Mouse (Mus musculus) midbrain, embryonic 14.5 days (tissue): ENCODE measurements around the gene Gli2. TPM values are rescaled to one million over a fixed set of nuclear protein-coding genes. Genes with fewer than 3 reads are reported as not detected.
A peak's percentile ranks its signal among the peaks of the same experiment; 100 is the strongest.

ENCODE experiments used
- ATAC-seq: fragments of 200-750 bp; cut with Nextera tagmentation; 2 replicates; pipeline ENCODE4 v1.8.0; 2017; ENCODE audit warnings: moderate number of reproducible peaks, moderate library complexity; ENCODE audit not compliant: low FRiP score, low TSS enrichment
- DNase-seq: peaks from one replicate; pipeline ENCODE4 v3.0.0-alpha.2; 2015
- H3K27ac ChIP-seq: fragments of 300-500 bp; sonication (generic); replicated peaks from 2 replicates; pipeline ENCODE4 v1.5.1; 2014; ENCODE audit warnings: mild to moderate bottlenecking, low read depth, low read length, moderate library complexity
- H3K27me3 ChIP-seq: fragments of 300-500 bp; sonication (generic); 2 replicates; pipeline ENCODE4 v1.6.1; 2014; ENCODE audit warnings: low read length, control low read depth, mixed read lengths; ENCODE audit not compliant: control insufficient read depth, insufficient read depth
- H3K36me3 ChIP-seq: fragments of 300-500 bp; sonication (generic); 2 replicates; pipeline ENCODE4 v1.6.1; 2014; ENCODE audit warnings: low read length, control low read depth; ENCODE audit not compliant: control insufficient read depth, insufficient read depth
- H3K4me1 ChIP-seq: fragments of 300-500 bp; sonication (generic); 2 replicates; pipeline ENCODE4 v1.6.1; 2014; ENCODE audit warnings: mild to moderate bottlenecking, antibody characterized with exemption, low read length, control low read depth; ENCODE audit not compliant: control insufficient read depth, insufficient read depth
- H3K4me2 ChIP-seq: fragments of 300-500 bp; sonication (generic); 2 replicates; pipeline ENCODE4 v1.6.1; 2014; ENCODE audit warnings: mild to moderate bottlenecking, low read length, moderate library complexity
- H3K4me3 ChIP-seq: fragments of 300-500 bp; sonication (generic); replicated peaks from 2 replicates; pipeline ENCODE4 v1.5.1; 2014; ENCODE audit warnings: low read depth, low read length
- H3K9ac ChIP-seq: fragments of 300-500 bp; sonication (generic); replicated peaks from 2 replicates; pipeline ENCODE4 v1.6.1; 2014; ENCODE audit warnings: mild to moderate bottlenecking, low read length, moderate library complexity
- H3K9me3 ChIP-seq: fragments of 300-500 bp; sonication (generic); 2 replicates; pipeline ENCODE4 v1.6.1; 2016; ENCODE audit warnings: low read length, control low read depth, mixed read lengths; ENCODE audit not compliant: control insufficient read depth
- WGBS: fragments of 180-500 bp; shearing (Covaris S2); extraction: QIAGEN DNeasy Blood & Tissue Kit; methylation state at CpG from one replicate; pipeline ENCODE4 v1.1.7; 2014; 5-methylcytosine and 5-hydroxymethylcytosine counted together
- polyA plus RNA-seq: library from polyadenylated mRNA; unstranded; fragments of >200 nt; fragmentation: Nextera tagmentation; extraction: Ambion mirVana; gene quantifications from 2 replicates; pipeline ENCODE4 v1.2.1, GENCODE M21; 2014

Gli2 gene
- polyA plus RNA-seq, 1 experiment from 2014 or later: 2.8 TPM

DNA sequence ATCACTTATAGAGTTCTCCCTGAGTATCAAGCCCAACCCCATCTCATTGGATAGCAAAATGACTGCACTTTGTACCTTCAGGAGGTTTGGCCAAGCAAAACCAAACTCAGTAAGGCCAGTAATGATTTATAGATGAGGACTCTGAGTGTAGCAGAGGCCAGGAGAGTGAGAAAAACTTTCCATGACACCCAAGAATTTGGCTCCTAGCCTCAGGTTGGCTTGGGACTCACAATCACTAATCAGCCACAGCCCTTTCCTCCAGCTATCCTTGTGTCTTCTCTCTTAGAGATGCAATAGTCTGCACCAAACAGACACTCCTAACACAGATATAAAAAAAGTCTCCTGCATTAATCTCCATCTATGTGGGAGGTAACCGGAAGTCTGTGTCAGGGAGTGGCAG, 31.1 kb downstream of the Gli2 start:
- H3K4me2 ChIP-seq: no peak overlapping the region
- no peaks in the 10 kb centered on the region for H3K4me1 ChIP-seq
- no peak overlapping the region for H3K4me3 ChIP-seq
- no peaks in the 10 kb centered on the region for H3K27me3 ChIP-seq
- DNase-seq (no peak), ATAC-seq (no peak)
- H3K36me3 ChIP-seq: no peaks in the 10 kb centered on the region
- H3K9me3 ChIP-seq: no peaks in the 10 kb centered on the region
- no peak overlapping the region for H3K27ac ChIP-seq
- no peak overlapping the region for H3K9ac ChIP-seq
- 74% methylated on average over 1 of the region's 1 CpGs for WGBS

DNA sequence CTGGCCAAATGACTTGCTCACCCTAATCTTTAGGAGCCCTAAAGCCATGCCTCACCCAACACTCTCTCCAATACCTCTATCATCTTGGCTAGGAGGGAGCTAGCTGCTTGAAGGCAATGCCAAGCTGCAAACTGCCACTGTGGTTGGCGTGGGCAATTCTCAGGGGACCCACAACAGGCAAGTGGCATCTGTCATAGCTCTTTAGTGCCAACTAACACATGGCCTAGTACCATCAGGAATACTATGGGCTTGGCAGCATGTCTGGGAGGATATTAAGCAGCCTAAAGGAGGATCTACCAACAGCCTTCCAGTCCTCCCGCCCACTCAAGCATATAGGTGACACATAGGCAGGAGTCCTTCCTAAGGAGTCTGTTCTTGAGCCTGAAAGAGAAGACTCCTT, 33.3 kb downstream of the Gli2 start:
- ATAC-seq: no peak
- H3K4me1 ChIP-seq: no peaks in the 10 kb centered on the region
- no peak overlapping the region for H3K9ac ChIP-seq
- no peaks in the 10 kb centered on the region for H3K27me3 ChIP-seq
- H3K9me3 ChIP-seq: no peaks in the 10 kb centered on the region
- H3K4me3 ChIP-seq: no peak overlapping the region
- no peak for DNase-seq
- no peak overlapping the region for H3K27ac ChIP-seq
- 84% methylated on average over 2 of the region's 2 CpGs for WGBS
- H3K4me2 ChIP-seq: no peak overlapping the region
- H3K36me3 ChIP-seq: no peaks in the 10 kb centered on the region

DNA sequence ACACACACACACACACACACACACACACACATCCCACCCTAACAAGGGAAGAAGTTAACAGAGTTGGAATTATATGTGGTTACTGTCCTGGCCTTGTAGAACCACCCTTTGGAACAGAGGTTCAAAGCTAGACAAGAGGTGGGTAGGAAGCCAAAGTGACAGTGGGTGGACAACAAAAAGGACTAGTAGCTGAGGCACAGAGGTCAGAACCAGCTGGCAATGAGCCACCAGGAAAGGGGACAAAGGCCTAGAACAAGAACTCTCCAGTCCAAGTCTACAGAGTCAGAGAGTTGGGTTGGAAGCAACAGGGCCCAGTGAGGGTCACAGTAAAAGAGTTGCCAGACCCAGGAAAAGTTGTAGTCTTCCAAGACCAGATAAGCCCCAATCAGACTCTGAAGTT, 34.4 kb downstream of the Gli2 start:
- no peak for DNase-seq
- H3K36me3 ChIP-seq: no peaks in the 10 kb centered on the region
- no peak for ATAC-seq

DNA sequence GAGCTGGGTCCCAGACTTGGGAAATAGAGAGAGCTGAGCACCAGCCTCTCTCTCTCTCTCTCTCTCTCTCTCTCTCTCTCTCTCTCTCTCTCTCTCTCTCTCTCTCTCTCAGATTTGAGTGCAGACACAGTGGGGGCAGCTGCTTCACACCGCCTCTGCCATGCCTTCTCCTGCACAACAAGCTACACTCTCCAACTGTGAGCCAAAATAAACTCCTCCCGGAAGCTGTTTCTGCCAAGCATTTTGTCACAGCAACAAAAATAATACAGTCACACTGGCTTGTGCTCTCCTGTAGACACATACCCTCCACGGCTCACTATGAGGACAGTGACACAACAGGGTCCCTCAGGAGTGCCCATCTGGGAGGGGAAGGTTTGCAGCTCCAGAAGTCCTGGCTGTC, 36.6 kb downstream of the Gli2 start:
- Histone ChIP-seq H3K4me1 (no peaks in the 10 kb centered on the region), H3K27ac (no peak overlapping the region), H3K9ac (no peak overlapping the region), H3K9me3 (no peaks in the 10 kb centered on the region), H3K4me2 (no peak overlapping the region), H3K27me3 (no peaks in the 10 kb centered on the region), H3K36me3 (no peaks in the 10 kb centered on the region), H3K4me3 (no peak overlapping the region)
- ATAC-seq (no peak), DNase-seq (no peak)
- WGBS: 72% methylated on average over 3 of the region's 3 CpGs

More for the DNA sequence above, 34.4 kb downstream of the Gli2 start:
- no peaks in the 10 kb centered on the region for H3K9me3 ChIP-seq
- H3K9ac ChIP-seq: no peak overlapping the region
- H3K27ac ChIP-seq: no peak overlapping the region
- H3K4me3 ChIP-seq: no peak overlapping the region
- no peak overlapping the region for H3K4me2 ChIP-seq
- no peaks in the 10 kb centered on the region for H3K4me1 ChIP-seq
- no peaks in the 10 kb centered on the region for H3K27me3 ChIP-seq

- H3K4me3 ChIP-seq: no peak overlapping the region
- no peaks in the 10 kb centered on the region for H3K9me3 ChIP-seq
- H3K4me1 ChIP-seq: no peaks in the 10 kb centered on the region
- H3K36me3 ChIP-seq: no peaks in the 10 kb centered on the region
- ATAC-seq: no peak
- no peak overlapping the region for H3K27ac ChIP-seq
- H3K27me3 ChIP-seq: no peaks in the 10 kb centered on the region
- H3K4me2 ChIP-seq: no peak overlapping the region
- no peak overlapping the region for H3K9ac ChIP-seq
- DNase-seq: no peak
- WGBS: 82% methylated on average over 6 of the region's 6 CpGs
Measured at GRCm38 (mm10) chr1:119015108-119015507, 38.3 kb downstream of the Gli2 start.

DNA sequence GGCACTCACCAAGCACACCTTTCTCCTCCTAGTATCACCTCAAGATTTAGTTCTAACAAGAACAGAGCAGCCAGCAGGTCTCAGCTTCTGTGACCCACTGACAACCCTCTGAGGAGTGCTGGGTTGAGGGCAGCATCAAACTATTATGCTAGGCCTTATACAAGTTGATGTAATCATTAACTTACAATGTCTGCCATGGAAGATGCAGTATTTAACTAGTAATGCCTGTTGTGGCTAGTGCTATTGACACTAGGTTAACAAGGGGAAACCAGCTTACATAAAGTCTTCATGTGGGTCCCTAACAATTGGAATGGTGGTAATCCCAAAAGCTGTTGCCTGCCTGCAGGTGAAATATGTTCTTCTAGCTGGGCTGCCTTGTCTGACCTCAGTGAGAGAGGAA, 44.5 kb downstream of the Gli2 start:
- Histone ChIP-seq H3K36me3 (no peaks in the 10 kb centered on the region), H3K9me3 (no peaks in the 10 kb centered on the region), H3K9ac (no peak overlapping the region), H3K4me1 (0 out of 2 replicates have a peak, but pooled peaks cover 3% of the 10 kb centered on the region), H3K27ac (no peak overlapping the region), H3K27me3 (no peaks in the 10 kb centered on the region), H3K4me2 (no peak overlapping the region), H3K4me3 (no peak overlapping the region)
- ATAC-seq (no peak), DNase-seq (no peak)

DNA sequence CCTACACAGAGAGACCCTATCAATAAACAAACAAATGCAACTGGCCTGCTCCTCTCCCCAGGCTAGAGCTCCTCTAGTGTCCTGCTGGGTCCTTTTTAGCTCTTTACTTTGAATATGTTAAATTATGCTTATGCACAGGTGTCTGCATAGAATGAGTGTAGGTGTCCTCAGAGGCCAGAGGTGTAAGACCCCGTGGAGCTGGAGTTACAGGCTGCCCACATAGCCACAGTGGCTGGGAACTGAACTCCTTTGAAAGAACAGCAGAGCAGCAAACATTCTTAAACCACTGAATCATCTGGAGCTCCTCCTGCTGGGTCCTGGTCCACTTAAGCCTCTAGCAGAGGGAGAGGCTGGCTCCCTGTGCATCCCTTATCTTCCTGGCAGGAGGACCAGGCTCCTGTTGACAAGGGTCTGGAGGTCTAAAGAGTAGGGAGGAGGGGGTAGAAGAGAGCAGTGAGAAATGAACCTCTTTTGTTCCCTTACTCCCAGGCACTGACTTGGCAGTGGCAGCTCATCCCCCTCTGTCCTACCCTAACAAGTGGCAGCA, 49.5 kb downstream of the Gli2 start:
- ATAC-seq (no peak), DNase-seq (no peak)
- H3K4me2 ChIP-seq: no peak overlapping the region
- peaks cover 6% of the 10 kb centered on the region for H3K4me1 ChIP-seq
- no peak overlapping the region for H3K9ac ChIP-seq
- H3K27me3 ChIP-seq: no peaks in the 10 kb centered on the region
- WGBS: 68% methylated on average over 1 of the region's 1 CpGs
- H3K36me3 ChIP-seq: no peaks in the 10 kb centered on the region
- H3K27ac ChIP-seq: no peak overlapping the region
- no peak overlapping the region for H3K4me3 ChIP-seq
- H3K9me3 ChIP-seq: no peaks in the 10 kb centered on the region

DNA sequence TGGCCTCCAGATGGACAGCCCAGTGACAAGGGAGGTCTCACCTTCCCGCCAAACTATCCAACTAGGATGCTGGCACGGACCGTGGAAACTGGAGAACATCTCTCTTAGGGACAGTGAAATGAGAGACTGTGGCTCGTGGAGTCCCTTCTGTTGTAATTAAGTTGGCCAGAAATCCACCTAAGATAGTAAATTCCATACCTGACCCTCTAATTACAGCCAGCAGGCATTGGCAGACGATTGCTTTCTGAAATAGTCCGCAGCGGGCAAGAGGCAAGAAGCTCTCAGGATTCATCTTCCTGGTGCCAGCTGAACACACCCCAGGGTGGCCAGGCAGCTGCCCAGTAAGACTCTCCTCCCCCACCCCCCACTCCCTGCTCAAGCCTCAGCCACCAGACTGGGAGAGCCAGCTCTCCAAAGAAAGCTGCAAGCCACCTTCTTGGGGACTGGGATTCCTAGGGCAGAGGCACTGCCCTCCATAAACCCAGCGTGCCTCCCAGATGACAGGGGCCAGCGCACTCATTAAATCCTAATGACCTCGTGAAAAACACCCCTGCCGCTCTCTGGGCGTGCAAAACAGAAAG, 51.9 kb downstream of the Gli2 start:
- ATAC-seq: no peak

DNA sequence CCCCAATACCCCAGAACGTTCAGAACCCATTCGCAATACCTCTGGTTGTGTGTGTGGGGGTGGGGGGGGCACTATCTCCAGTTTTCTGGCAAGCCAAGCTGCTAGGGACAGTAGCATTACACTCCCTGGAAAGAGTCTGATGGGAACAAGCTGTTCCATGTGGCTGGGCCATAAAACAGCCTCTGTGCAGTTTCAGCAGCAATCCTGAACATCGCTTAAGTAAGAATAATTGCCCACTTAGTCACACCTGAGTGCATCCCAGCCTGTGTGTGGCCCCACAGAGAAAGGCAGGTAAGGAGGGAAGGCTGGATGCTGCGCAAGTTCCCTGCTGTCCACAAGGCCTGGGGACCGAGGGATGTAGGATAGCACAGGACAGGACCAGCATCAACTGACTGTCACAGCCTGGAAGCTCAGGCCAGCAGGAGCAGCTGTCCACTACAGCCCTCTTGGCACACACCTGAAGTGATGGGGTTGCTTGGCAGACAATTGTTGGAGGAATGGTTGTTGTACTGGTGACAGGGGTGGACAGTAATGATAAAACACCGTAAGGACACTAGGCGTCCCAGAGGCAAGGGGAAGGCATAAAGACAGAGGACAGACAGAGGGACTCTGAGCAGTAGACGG, 58.8 kb downstream of the Gli2 start:
- H3K27me3 ChIP-seq: no peaks in the 10 kb centered on the region
- no peaks in the 10 kb centered on the region for H3K9me3 ChIP-seq
- ATAC-seq (no peak), DNase-seq (no peak)
- 95% methylated on average over 8 of the region's 8 CpGs for WGBS
- no peak overlapping the region for H3K4me3 ChIP-seq
- H3K36me3 ChIP-seq: no peaks in the 10 kb centered on the region
- no peak overlapping the region for H3K27ac ChIP-seq
- H3K9ac ChIP-seq: no peak overlapping the region
- H3K4me2 ChIP-seq: no peak overlapping the region
- H3K4me1 ChIP-seq: no peaks in the 10 kb centered on the region

More for the DNA sequence above, 51.9 kb downstream of the Gli2 start:
- no peaks in the 10 kb centered on the region for H3K27me3 ChIP-seq
- no peaks in the 10 kb centered on the region for H3K9me3 ChIP-seq
- H3K4me3 ChIP-seq: no peak overlapping the region
- H3K27ac ChIP-seq: peak overlapping the region; percentile 38; the same call in 1 of the 2 replicates
- DNase-seq: peak; percentile 25
- no peaks in the 10 kb centered on the region for H3K36me3 ChIP-seq
- no peak overlapping the region for H3K9ac ChIP-seq
- WGBS: 45% methylated on average over 12 of the region's 12 CpGs
- peaks cover 6% of the 10 kb centered on the region for H3K4me1 ChIP-seq
- no peak overlapping the region for H3K4me2 ChIP-seq
